Mouse (Mus musculus) lung, postnatal 0 days (tissue): ENCODE data around the gene Cfap57.

Experiments
- CTCF ChIP-seq: IDR thresholded peaks from 2 replicates; pipeline ENCODE4 v1.5.1; 2016; ENCODE audit warnings: antibody characterized with exemption, mild to moderate bottlenecking
- EP300 ChIP-seq: IDR thresholded peaks from 2 replicates; pipeline ENCODE4 v1.6.1; 2016; ENCODE audit warnings: antibody characterized with exemption, mild to moderate bottlenecking, control low read depth

DNA sequence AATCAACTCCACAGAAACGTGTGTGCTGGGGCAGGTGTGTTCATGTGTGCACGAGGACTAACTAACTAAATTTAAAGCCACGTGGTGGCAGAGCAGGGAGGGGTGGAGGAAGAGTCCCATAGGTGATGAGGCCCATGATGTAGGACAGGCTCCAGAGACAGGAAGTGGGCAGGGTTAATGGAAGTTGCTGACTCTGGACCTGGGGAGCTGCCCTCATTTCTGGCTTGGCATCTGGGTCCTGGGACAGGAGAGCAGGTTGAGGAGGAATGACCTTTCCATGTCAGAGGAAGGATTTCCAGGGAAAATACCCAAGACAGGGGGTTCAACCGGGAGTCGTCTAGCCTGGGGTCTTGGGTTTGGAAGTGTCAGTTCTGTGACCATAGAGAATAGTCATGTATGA, 87.9 kb downstream of the Cfap57 start:
- no peak for TF ChIP-seq EP300
- TF ChIP-seq CTCF, result no peak
